Mouse (Mus musculus) heart, postnatal 0 days (tissue): ENCODE results near the gene Eif2ak4. TPM values are rescaled to one million over a fixed set of nuclear protein-coding genes. Genes with fewer than 3 reads are reported as not detected.
A peak's percentile ranks its signal among the peaks of the same experiment; 100 is the strongest.

Source experiments
- ATAC-seq: fragments of 200-750 bp; cut with Nextera tagmentation; 2 replicates; pipeline ENCODE4 v1.8.0; 2017; ENCODE audit warnings: low read depth, moderate number of reproducible peaks, moderate library complexity; ENCODE audit not compliant: insufficient read depth
- DNase-seq: peaks from one replicate; pipeline ENCODE4 v3.0.0-alpha.2; 2016; ENCODE audit warnings: low spot score
- H3K27ac ChIP-seq: fragments of 300-500 bp; sonication (generic); 2 replicates; pipeline ENCODE4 v1.5.1; 2014; ENCODE audit warnings: low read depth, mild to moderate bottlenecking
- H3K27me3 ChIP-seq: fragments of 300-500 bp; sonication (generic); 2 replicates; pipeline ENCODE4 v1.6.1; 2014; ENCODE audit warnings: low read length, mixed read lengths; ENCODE audit not compliant: control insufficient read depth, insufficient read depth
- H3K36me3 ChIP-seq: fragments of 300-500 bp; sonication (generic); replicated peaks from 2 replicates; pipeline ENCODE4 v1.6.1; 2014; ENCODE audit warnings: low read length, mixed read lengths; ENCODE audit not compliant: control insufficient read depth, insufficient read depth
- H3K4me1 ChIP-seq: fragments of 300-500 bp; sonication (generic); 2 replicates; pipeline ENCODE4 v1.6.1; 2014; ENCODE audit warnings: antibody characterized with exemption; ENCODE audit not compliant: control insufficient read depth, insufficient read depth
- H3K4me2 ChIP-seq: fragments of 300-500 bp; sonication (generic); 2 replicates; pipeline ENCODE4 v1.6.1; 2014; ENCODE audit warnings: low read depth, mild to moderate bottlenecking, low read length, moderate library complexity
- H3K4me3 ChIP-seq: fragments of 300-500 bp; sonication (generic); 2 replicates; pipeline ENCODE4 v1.5.1; 2014; ENCODE audit warnings: low read depth, low read length
- H3K9ac ChIP-seq: fragments of 300-500 bp; sonication (generic); replicated peaks from 2 replicates; pipeline ENCODE4 v1.6.1; 2014; ENCODE audit warnings: low read depth, low read length, mixed read lengths
- H3K9me3 ChIP-seq: fragments of 300-500 bp; sonication (generic); replicated peaks from 2 replicates; pipeline ENCODE4 v1.6.1; 2016; ENCODE audit warnings: low read length; ENCODE audit not compliant: control insufficient read depth
- CTCF ChIP-seq: IDR thresholded peaks from 2 replicates; pipeline ENCODE4 v1.5.1; 2016; ENCODE audit warnings: antibody characterized with exemption, control low read depth, low read depth
- EP300 ChIP-seq: IDR thresholded peaks from 2 replicates; pipeline ENCODE4 v1.6.1; 2016; ENCODE audit warnings: antibody characterized with exemption, low read depth
- WGBS: fragments of 180-500 bp; shearing (Covaris S2); extraction: QIAGEN DNeasy Blood & Tissue Kit; methylation state at CpG from one replicate; pipeline ENCODE4 v1.1.7; 2014; 5-methylcytosine and 5-hydroxymethylcytosine counted together
- polyA plus RNA-seq: library from polyadenylated mRNA; unstranded; fragments of >200 nt; fragmentation: Nextera tagmentation; extraction: Ambion mirVana; gene quantifications from 2 replicates; pipeline ENCODE4 v1.2.1, GENCODE M21; 2015
- total RNA-seq: library from RNA; depleted of rRNA; stranded (reverse); fragments of >200 nt; gene quantifications from 2 replicates; pipeline ENCODE4 v1.2.3, GENCODE M21; 2014; ENCODE audit warnings: low replicate concordance

The Eif2ak4 gene
- total and polyA plus RNA-seq, 2 experiments from 2014 or later, result 3.0 to 12.1 TPM

GRCm38 (mm10) chr2:118510447-118511310 lies 122.3 kb downstream of the Eif2ak4 start:
- TF ChIP-seq EP300 (peak; percentile 73; the same call in 1 of the 2 replicates), CTCF (no peak)
- no peak overlapping the region for H3K4me3 ChIP-seq
- 46% methylated on average over 28 of the region's 29 CpGs for WGBS
- ATAC-seq (peak; percentile 94), DNase-seq (peak; percentile 87)
- peak overlapping the region; percentile 77 for H3K27ac ChIP-seq
- H3K4me1 ChIP-seq, result peaks cover 15% of the 10 kb centered on the region; the same call in 1 of the 2 replicates
- no peaks in the 10 kb centered on the region for H3K36me3 ChIP-seq
- no peaks in the 10 kb centered on the region for H3K27me3 ChIP-seq
- H3K9ac ChIP-seq, result 0 out of 2 replicates have a peak overlapping the region, but pooled peaks have one; percentile 22
- H3K4me2 ChIP-seq, result peak overlapping the region; percentile 20; the same call in 1 of the 2 replicates
- H3K9me3 ChIP-seq, result no peaks in the 10 kb centered on the region

GRCm38 (mm10) chr2:118511779-118512417 lies 123.5 kb downstream of the Eif2ak4 start:
- 54% methylated on average over 11 of the region's 11 CpGs for WGBS
- Histone ChIP-seq H3K9me3 (no peaks in the 10 kb centered on the region), H3K27ac (peak overlapping the region; percentile 50; the same call in 1 of the 2 replicates), H3K4me2 (no peak overlapping the region), H3K9ac (no peak overlapping the region), H3K4me3 (no peak overlapping the region), H3K36me3 (no peaks in the 10 kb centered on the region), H3K4me1 (peaks cover 15% of the 10 kb centered on the region; the same call in 1 of the 2 replicates), H3K27me3 (no peaks in the 10 kb centered on the region)
- no peak for TF ChIP-seq CTCF
- no peak for TF ChIP-seq EP300
- DNase-seq, result no peak
- no peak for ATAC-seq

- 74% methylated on average over 16 of the region's 16 CpGs for WGBS
- no peaks in the 10 kb centered on the region for H3K27me3 ChIP-seq
- no peaks in the 10 kb centered on the region for H3K9me3 ChIP-seq
- H3K9ac ChIP-seq, result no peak overlapping the region
- H3K4me2 ChIP-seq, result no peak overlapping the region
- no peak for DNase-seq
- TF ChIP-seq CTCF (no peak), EP300 (no peak)
- H3K4me1 ChIP-seq, result peaks cover 15% of the 10 kb centered on the region; the same call in 1 of the 2 replicates
- H3K27ac ChIP-seq, result peak overlapping the region; percentile 50; the same call in 1 of the 2 replicates
- no peak overlapping the region for H3K4me3 ChIP-seq
- no peak for ATAC-seq
- H3K36me3 ChIP-seq, result no peaks in the 10 kb centered on the region
Observed at GRCm38 (mm10) chr2:118512418-118513377, 124.3 kb downstream of the Eif2ak4 start.

- no peak overlapping the region for H3K9ac ChIP-seq
Observed at GRCm38 (mm10) chr2:118520042-118520933, 131.9 kb downstream of the Eif2ak4 start.

More at GRCm38 (mm10) chr2:118520042-118520933, 131.9 kb downstream of the Eif2ak4 start:
- Histone ChIP-seq H3K4me3 (no peak overlapping the region), H3K27ac (peak overlapping the region; percentile 59), H3K36me3 (no peaks in the 10 kb centered on the region), H3K9me3 (no peaks in the 10 kb centered on the region), H3K4me2 (no peak overlapping the region), H3K4me1 (peaks cover 30% of the 10 kb centered on the region), H3K27me3 (no peaks in the 10 kb centered on the region)
- ATAC-seq (peak; percentile 86), DNase-seq (peak; percentile 78)
- TF ChIP-seq CTCF (no peak), EP300 (no peak)
- WGBS, result 47% methylated on average over 9 of the region's 9 CpGs
